Mouse (Mus musculus): ENCODE results near the gene Galnt18.

Gene Galnt18

GRCm38 (mm10) chr7:111563316-111564110 is 216.3 kb downstream of the Galnt18 start:
- DNase-seq (ENCODE audit: low read depth, low spot score), result no peak

- no peak for DNase-seq (ENCODE audit: low read depth, low spot score)
Measured at GRCm38 (mm10) chr7:111560097-111560496, 219.7 kb downstream of the Galnt18 start.

DNA sequence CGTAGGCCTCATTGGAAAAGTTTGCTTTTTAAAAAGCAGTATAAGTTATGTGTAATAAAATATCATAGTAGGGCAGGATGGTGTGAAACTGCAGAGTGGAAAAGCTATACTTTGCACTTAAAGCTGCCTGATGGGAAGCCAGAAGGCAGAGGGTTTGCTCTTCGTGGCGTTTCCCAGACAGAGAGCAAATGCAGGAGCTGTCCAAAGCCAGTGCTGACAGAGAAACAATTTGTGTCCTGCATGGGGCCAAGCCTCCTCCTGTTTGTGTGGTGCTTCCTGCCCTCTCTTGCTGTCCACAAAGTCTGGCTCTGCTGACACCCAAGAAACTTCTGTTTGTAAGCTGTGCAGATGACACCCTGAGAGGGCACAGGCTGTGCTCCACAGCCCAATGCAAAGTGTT is 220.8 kb downstream of the Galnt18 start:
- no peak for DNase-seq (ENCODE audit: low read depth, low spot score)

- DNase-seq (ENCODE audit: low read depth, low spot score), result no peak
Measured at GRCm38 (mm10) chr7:111550987-111551386, 228.8 kb downstream of the Galnt18 start.

- DNase-seq (ENCODE audit: low read depth, low spot score), result no peak
Measured at GRCm38 (mm10) chr7:111547069-111547468, 232.7 kb downstream of the Galnt18 start.

- no peak for DNase-seq (ENCODE audit: low read depth, low spot score)
Measured at GRCm38 (mm10) chr7:111545614-111546013, 234.2 kb downstream of the Galnt18 start.

- no peak for DNase-seq (ENCODE audit: low read depth, low spot score)
Measured at GRCm38 (mm10) chr7:111537946-111538345, 241.8 kb downstream of the Galnt18 start.

- DNase-seq (ENCODE audit: low read depth, low spot score), result no peak
Measured at GRCm38 (mm10) chr7:111534826-111535405, 244.9 kb downstream of the Galnt18 start.

DNA sequence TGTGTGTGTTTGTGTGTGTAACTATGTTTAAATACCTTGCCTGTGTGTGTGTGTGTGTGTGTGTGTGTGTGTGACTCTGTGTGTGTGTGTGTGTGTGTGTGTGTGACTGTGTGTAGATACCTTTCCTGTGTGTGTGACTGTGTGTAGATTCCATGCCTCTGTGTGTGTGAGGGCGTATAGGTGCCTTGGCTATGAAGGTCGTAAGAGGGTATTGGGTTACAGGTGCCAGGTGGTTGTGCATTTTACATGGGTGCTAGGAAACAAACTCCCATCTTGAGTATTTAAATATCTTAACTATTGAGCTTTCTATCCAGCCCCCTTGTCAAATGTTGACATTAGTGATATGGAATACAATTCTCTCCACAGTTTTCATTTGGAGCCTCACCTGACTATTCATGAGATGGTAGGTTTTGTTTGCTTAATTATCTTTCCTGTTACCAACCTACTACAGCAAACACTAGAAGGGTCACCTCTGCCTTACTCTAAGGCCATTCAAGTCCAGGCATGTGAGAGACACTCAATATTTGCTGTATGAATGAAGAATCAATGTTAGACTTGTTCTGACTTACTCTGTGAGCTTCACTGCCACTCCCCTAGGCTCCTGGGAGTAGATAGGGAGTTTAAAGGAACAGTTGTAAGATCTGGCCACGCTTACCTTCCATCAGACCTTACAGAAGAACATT is 250.7 kb downstream of the Galnt18 start:
- DNase-seq (ENCODE audit: low read depth, low spot score), result no peak

- DNase-seq (ENCODE audit: low read depth, low spot score), result no peak
Measured at GRCm38 (mm10) chr7:111528462-111528861, 251.3 kb downstream of the Galnt18 start.

DNA sequence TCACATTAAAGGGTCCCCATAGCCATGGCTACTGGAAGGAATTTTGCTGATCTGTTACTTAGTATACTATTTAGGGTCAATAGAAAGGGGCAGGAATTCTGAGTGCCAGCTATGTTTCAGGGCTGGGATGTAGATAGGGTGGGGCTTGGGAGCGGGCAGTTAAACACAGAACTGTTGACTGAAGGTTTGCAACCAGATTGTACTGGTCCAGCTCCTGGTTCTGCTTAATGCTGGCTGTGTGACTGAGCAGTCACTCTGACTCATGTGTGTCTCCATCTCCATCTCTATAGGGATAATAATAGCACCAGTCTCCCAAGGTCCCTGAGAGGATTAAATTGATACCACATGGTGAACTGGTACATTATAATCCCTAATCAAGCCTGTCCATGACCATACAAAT is 258.9 kb downstream of the Galnt18 start:
- no peak for DNase-seq (ENCODE audit: low read depth, low spot score)

DNA sequence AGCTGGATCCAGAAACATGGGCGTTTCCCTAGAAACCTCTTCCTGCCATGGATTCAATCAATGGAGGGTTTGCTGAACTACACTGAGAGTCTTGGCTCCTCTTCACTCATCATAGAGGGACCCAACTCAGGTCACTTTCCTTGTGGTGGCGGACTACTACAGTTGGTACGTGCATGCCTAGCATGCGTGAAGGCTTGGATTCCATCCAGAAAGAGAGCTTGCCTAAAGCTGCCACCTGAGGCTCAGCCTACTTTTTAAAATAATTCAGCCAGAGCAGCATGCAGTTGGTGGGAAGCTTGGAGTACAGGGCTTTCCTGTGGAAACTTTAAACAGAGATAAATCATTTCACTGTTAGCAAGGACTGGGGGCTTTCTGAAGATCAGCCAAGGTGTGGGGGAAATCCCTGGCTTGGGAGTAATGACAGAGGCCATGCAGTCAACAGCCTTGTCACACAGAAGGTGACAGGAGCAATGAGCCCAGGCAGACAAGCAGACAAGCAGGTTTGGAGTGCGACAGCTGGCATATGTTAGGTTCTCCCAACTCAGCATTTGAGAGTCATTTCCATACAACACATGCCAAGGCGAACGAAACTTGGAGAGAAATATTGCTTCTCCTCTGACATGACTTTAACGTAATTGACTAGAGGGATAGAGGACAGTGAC is 261.1 kb downstream of the Galnt18 start:
- DNase-seq (ENCODE audit: low read depth, low spot score), result no peak

GRCm38 (mm10) chr7:111516882-111517281 is 262.9 kb downstream of the Galnt18 start:
- no peak for DNase-seq (ENCODE audit: low read depth, low spot score)

- no peak for DNase-seq (ENCODE audit: low read depth, low spot score)
Measured at GRCm38 (mm10) chr7:111515471-111515870, 264.3 kb downstream of the Galnt18 start.

DNA sequence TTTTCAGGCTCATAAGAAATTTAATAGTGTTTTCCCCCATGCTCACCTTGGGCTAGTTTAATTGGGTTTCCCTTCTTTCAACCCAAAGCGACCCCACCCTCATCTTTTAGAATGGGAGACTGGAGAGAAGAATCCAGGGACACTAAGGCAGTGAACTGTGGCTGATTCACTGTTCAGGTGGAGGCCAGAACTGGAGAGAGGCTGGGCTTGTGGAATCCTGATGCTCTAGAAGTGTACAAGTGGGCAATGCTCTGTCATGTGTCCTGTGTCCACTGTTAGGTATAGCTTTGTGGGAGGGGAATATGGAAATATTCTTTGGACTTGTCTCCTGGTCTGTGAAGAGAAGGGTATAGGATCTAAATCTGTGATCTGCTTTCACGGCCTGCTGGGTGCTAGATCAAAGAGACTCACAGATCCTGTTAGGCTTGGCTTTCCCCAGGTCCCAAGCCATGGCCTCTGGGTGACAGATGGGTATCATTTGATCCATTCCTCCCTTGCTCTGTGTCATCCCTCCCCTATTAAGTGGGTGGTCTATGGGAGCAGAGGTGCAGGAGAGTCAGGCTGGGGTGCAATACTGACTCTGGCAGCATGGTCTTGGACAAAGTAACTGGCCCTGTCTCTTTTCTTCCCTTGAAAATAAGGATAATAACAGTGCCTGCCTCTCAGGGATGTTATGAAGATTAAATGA is 270.5 kb downstream of the Galnt18 start:
- no peak for DNase-seq (ENCODE audit: low read depth, low spot score)

DNA sequence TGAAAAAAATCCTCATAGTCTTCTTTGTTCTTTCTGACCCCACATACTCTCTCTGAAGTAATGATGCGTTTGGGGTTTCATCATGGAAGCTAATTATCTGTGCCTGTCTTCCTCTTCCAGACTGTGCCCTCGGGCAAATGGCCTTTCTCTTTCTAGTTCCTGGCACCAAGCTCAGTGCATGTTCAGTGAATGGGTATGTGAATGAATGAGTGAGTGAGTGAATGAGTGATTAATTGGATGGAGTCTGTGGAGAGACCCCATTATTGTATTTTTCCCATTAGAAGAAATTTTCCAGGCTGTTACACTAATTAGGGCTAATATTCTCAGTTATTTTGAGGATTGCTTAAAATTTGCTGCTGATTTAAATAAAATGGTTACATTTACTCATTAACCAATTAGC is 279.2 kb downstream of the Galnt18 start:
- no peak for DNase-seq (ENCODE audit: low read depth, low spot score)

- no peak for DNase-seq (ENCODE audit: low read depth, low spot score)
Measured at GRCm38 (mm10) chr7:111499255-111499790, 280.5 kb downstream of the Galnt18 start.

DNA sequence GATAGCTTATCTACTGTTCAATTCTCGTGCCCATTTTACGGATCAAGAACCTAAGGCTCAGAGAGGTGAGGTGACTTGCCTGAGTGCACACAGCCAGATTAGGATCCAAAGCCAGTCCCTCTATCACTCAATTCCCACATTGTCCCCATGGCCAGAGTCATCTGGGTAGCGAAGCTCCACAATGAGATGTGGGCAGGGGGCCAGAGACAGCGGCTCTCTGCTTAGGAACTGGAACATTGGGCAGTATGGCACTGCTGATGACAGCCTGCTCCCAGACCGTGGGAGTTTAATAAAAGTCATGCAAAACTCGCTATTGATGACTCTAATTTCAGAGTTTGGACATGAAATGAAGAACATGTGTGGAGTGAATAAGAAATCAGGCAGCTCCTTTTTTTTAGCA is 282.6 kb downstream of the Galnt18 start:
- DNase-seq (ENCODE audit: low read depth, low spot score), result no peak

GRCm38 (mm10) chr7:111492242-111492949 is 287.4 kb downstream of the Galnt18 start:
- no peak for DNase-seq (ENCODE audit: low read depth, low spot score)

- no peak for DNase-seq (ENCODE audit: low read depth, low spot score)
Measured at GRCm38 (mm10) chr7:111491566-111491965, 288.2 kb downstream of the Galnt18 start.
